Mouse (Mus musculus): ENCODE results near the gene Tsn. TPM values are rescaled to one million over a fixed set of nuclear protein-coding genes. Genes with fewer than 3 reads are reported as not detected.

Gene Tsn
- polyA plus RNA-seq (2016; fragmentation: Nextera tagmentation; extraction: Ambion mirVana) = 221 and 282 TPM in 2 replicates

- Histone ChIP-seq H3K4me3 (peak within 1 kb of the TSS; percentile 79), H3K27me3 (ENCODE audit: insufficient read depth, poor library complexity, severe bottlenecking) (no peaks in the 10 kb centered on the region), H3K9me3 (no peaks in the 10 kb centered on the region), H3K36me3 (peaks cover 10% of the 10 kb centered on the region), H3K27ac (peak within 1 kb of the TSS; percentile 95), H3K4me1 (peaks cover 9% of the 10 kb centered on the region; the same call in 1 of the 2 replicates)
- 49% methylated on average over 12 of the region's 12 CpGs for WGBS
- no peak for DNase-seq (ENCODE audit: low spot score)
Observed at GRCm38 (mm10) chr1:118311622-118312326, at the start of gene Tsn. TSS of gene Tsn (minus strand) at chr1:118311739.

GRCm38 (mm10) chr1:118359071-118359761, 47.7 kb upstream of the Tsn start:
- Histone ChIP-seq H3K4me1 (no peaks in the 10 kb centered on the region; the same call in 1 of the 2 replicates), H3K36me3 (no peaks in the 10 kb centered on the region), H3K27ac (no peak overlapping the region), H3K27me3 (ENCODE audit: insufficient read depth, poor library complexity, severe bottlenecking) (no peaks in the 10 kb centered on the region), H3K4me3 (no peak overlapping the region), H3K9me3 (no peaks in the 10 kb centered on the region)
- 65% methylated on average over 6 of the region's 6 CpGs for WGBS
- DNase-seq (ENCODE audit: low spot score) = no peak

GRCm38 (mm10) chr1:118349922-118350321, 38.4 kb upstream of the Tsn start:
- WGBS = 74% methylated on average over 3 of the region's 3 CpGs
- Histone ChIP-seq H3K9me3 (no peaks in the 10 kb centered on the region), H3K4me3 (no peak overlapping the region), H3K27me3 (ENCODE audit: insufficient read depth, poor library complexity, severe bottlenecking) (no peaks in the 10 kb centered on the region), H3K36me3 (no peaks in the 10 kb centered on the region), H3K27ac (no peak overlapping the region), H3K4me1 (no peaks in the 10 kb centered on the region)
- DNase-seq (ENCODE audit: low spot score) = no peak

DNA sequence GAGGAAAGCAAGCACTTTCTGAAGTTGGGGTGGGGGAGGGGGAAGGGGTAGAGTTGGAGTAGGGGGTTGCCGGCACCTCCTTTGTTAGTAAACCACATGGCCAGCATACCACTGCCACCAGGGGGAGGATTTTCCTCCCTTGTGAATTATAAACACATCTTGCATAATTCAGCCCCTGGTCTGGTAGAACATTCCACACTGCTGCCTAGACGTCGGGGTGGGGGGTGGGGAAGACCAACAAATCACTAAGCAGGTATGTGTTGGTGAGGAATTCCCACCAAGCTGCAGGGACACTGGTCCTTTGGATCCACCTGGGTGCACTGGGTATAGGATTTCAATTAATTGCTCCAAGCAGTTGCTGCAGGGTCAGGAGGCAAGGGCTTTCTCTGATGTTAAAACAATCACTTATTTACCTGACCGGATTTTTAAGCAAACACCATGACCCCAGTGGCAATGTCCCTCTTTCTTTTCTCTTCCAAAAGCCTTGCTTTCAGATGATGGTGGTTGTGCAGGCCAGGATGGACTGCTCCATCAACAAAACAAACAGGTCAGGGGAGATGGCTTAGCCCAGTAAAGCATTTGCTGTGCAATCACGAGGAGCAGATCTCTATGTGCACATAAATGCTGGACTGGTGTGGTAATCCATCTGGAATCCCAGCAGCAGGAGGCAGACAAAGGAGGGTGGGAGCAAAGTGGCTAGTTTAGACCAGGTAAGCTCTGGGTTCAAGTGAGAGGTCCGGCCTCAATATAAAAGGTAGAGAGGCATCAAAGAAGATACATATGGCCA, 32.3 kb upstream of the Tsn start:
- Histone ChIP-seq H3K4me3 (no peak overlapping the region), H3K27me3 (ENCODE audit: insufficient read depth, poor library complexity, severe bottlenecking) (no peaks in the 10 kb centered on the region), H3K9me3 (no peaks in the 10 kb centered on the region), H3K27ac (no peak overlapping the region), H3K36me3 (no peaks in the 10 kb centered on the region), H3K4me1 (0 out of 2 replicates have a peak, but pooled peaks cover 8% of the 10 kb centered on the region)
- WGBS = 35% methylated on average over 6 of the region's 6 CpGs
- no peak for DNase-seq (ENCODE audit: low spot score)

DNA sequence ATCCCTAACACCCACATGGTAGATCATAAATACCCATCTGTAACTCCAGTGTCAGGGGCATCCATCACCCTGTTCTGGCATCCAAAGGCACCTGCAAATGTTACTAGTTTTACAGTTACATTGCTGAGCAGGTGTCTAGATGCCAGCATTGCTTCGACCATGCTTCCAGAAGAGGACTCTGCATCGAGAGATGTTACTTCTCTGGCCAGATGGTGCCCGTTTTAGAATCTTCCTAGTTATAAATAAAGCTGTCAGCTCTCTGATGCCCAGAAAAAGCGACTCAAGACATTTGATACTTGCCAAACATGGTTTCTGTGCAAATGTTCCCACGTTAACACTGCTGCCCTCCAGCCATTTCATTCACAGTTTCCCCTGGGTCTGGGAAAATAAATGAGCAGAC, 26.4 kb upstream of the Tsn start:
- Histone ChIP-seq H3K9me3 (no peaks in the 10 kb centered on the region), H3K4me3 (no peak overlapping the region), H3K4me1 (0 out of 2 replicates have a peak, but pooled peaks cover 6% of the 10 kb centered on the region), H3K36me3 (peaks cover 30% of the 10 kb centered on the region), H3K27ac (no peak overlapping the region), H3K27me3 (ENCODE audit: insufficient read depth, poor library complexity, severe bottlenecking) (no peaks in the 10 kb centered on the region)
- no peak for DNase-seq (ENCODE audit: low spot score)
- 70% methylated on average over 5 of the region's 5 CpGs for WGBS

- Histone ChIP-seq H3K27me3 (ENCODE audit: insufficient read depth, poor library complexity, severe bottlenecking) (no peaks in the 10 kb centered on the region), H3K27ac (no peak overlapping the region), H3K9me3 (no peaks in the 10 kb centered on the region), H3K4me3 (no peak overlapping the region), H3K4me1 (no peaks in the 10 kb centered on the region), H3K36me3 (peaks cover 51% of the 10 kb centered on the region)
- no peak for DNase-seq (ENCODE audit: low spot score)
Observed at GRCm38 (mm10) chr1:118335847-118336246, 24.3 kb upstream of the Tsn start.

DNA sequence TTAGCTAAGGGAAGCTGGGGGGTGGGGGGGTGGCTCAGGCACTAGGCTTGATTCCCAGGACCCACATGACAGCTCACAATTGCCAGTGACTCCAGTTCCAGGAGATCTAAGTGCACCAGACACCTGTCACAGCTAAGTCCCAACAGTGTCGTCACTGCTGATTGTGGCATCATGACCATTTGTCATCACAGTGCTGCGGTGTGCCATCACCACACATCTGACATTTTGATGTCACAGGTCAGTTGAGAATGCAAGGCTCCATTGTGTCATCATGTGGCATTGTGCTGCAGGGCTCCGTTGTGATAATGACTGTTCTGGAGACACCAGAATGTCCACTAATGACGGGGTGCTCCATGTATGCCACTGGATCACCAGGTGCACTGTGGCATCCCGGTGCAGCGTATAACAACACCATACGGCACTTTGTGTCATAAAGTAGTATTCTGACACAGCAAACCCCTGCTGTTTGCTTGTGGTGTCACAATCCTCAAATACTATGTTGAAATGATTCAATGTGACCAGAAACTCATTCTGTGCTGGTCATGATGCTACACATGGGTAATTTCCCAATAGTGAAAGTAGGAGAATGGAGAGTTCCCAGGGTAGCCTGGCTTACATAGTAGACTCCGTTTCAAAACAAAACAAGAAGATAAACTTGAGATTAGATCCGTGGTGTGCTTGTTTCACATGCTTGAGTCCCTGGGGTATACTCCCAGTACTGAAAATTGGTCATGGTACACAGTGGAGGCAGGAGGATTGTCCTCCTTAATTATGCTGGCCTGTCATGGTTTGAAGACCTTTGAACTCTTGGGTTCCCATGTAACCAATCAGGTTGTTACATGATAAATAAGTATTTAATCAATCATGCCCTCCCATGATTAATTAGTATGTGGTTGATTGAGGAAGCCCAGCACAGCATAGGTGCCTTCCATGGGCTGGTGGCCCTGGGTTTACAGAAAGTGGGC, 23.5 kb upstream of the Tsn start:
- Histone ChIP-seq H3K4me3 (no peak overlapping the region), H3K36me3 (peaks cover 59% of the 10 kb centered on the region), H3K27ac (no peak overlapping the region), H3K9me3 (no peaks in the 10 kb centered on the region), H3K27me3 (ENCODE audit: insufficient read depth, poor library complexity, severe bottlenecking) (no peaks in the 10 kb centered on the region), H3K4me1 (no peaks in the 10 kb centered on the region)
- no peak for DNase-seq (ENCODE audit: low spot score)
- WGBS = 80% methylated on average over 9 of the region's 9 CpGs

DNA sequence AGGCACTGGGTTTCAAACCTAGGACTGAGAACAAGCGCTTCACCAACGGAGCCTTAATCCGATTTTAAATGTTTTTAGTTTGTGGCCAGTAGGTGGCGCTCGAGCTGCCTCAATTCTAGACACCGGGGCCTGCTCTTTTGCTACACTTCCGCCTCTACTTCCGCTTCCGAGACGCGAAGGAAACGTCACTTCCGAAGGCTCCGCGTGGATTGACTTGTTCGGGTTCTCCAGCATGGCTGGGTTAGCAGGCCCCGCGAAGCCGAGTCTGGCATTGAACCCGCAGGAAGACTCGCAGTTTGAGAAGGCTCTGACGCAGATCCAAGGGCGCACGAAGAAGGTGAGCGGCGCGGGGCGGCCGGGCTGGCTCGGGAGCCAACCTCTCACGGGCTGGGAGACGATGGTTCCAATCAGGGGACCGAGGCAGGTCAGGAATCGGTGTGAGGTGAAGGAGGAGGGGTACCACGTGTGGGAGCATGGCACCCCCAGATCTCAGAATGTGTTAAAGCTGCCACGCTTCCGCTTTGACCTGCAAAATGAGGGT, 10.2 kb upstream of the Tsn start, which contains the start of gene Nifk:
TSS of gene Nifk (plus strand) at position 179 of the 541 bp plus-strand sequence.
- Histone ChIP-seq H3K36me3 (peaks cover 22% of the 10 kb centered on the region), H3K27me3 (ENCODE audit: insufficient read depth, poor library complexity, severe bottlenecking) (no peaks in the 10 kb centered on the region), H3K27ac (peak within 1 kb of the TSS; percentile 90), H3K9me3 (no peaks in the 10 kb centered on the region), H3K4me1 (peaks cover 9% of the 10 kb centered on the region; the same call in 1 of the 2 replicates), H3K4me3 (peak within 1 kb of the TSS; percentile 93)
- under 1% methylated on average over 37 of the region's 37 CpGs for WGBS
- peak; percentile 96 for DNase-seq (ENCODE audit: low spot score)

DNA sequence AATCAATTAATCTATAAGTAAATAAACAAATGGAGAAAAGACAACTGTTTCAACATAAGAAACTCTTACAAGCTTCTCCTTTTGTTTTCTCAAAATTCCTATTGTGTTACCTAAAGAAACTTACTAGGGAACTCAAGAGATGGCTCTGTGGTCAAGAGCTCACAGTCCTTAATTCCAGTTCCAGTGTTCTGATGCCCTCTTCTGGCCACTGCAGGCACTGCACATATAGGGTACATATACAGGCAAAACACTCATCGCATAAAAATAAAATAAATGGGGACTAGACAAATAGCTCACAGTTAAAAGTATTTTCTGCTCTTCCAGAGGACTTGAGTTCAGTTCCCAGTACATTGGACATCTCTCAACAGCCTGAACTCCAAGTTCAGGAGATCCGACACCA, 9.2 kb upstream of the Tsn start:
- WGBS = 70% methylated on average over 2 of the region's 2 CpGs
- no peak overlapping the region for H3K27ac ChIP-seq
- no peaks in the 10 kb centered on the region for H3K27me3 ChIP-seq (ENCODE audit: insufficient read depth, poor library complexity, severe bottlenecking)
- H3K4me1 ChIP-seq = peaks cover 9% of the 10 kb centered on the region; the same call in 1 of the 2 replicates
- DNase-seq (ENCODE audit: low spot score) = no peak
- no peak overlapping the region for H3K4me3 ChIP-seq
- H3K36me3 ChIP-seq = peaks cover 18% of the 10 kb centered on the region
- H3K9me3 ChIP-seq = no peaks in the 10 kb centered on the region

DNA sequence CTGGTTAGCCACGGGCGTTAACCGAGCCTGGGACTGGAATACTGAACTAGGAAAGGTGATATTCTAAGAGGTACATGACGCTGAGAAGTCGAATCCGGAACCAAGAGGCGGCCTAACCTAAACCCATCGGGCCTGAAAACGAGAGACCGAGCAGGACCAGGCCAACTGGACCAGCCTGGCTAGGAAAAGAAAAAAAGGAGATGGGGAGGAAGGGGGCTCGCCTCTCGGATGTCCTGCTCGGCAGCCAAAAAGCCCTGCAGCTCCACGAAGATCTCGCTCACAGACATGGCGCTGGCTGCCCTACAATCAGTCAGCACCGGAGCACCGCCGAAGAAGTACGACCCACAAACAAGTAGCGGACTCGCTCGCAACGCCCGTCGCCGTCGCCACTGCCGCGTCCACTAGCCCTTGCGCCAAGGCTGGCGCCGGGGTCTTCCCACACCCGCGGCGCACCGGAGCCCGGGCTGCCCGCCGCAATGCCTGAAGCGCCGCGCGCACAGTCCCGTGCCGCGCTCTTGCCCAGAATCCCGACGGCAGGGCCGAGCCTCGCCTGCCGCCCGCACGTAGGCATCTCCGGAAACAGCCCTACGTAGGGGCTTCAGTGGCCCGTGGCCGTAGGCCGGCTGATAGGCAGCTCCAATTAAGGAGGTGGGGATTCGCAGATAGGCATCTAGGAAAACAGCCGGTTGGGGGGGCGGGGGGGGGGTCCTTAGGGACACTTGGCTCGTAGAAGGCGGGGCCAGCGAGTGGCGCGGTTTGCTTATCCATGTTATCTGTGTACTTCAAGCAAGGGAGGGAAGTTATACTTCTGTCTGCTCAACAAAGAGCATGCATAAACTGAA, 538 bp downstream of the Tsn start:
- no peaks in the 10 kb centered on the region for H3K9me3 ChIP-seq
- H3K36me3 ChIP-seq = peaks cover 18% of the 10 kb centered on the region
- WGBS = under 1% methylated on average over 67 of the region's 67 CpGs
- no peaks in the 10 kb centered on the region for H3K27me3 ChIP-seq (ENCODE audit: insufficient read depth, poor library complexity, severe bottlenecking)
- H3K4me3 ChIP-seq = peak overlapping the region; percentile 79
- peak; percentile 96 for DNase-seq (ENCODE audit: low spot score)
- H3K4me1 ChIP-seq = peaks cover 9% of the 10 kb centered on the region; the same call in 1 of the 2 replicates
- H3K27ac ChIP-seq = peak overlapping the region; percentile 95

DNA sequence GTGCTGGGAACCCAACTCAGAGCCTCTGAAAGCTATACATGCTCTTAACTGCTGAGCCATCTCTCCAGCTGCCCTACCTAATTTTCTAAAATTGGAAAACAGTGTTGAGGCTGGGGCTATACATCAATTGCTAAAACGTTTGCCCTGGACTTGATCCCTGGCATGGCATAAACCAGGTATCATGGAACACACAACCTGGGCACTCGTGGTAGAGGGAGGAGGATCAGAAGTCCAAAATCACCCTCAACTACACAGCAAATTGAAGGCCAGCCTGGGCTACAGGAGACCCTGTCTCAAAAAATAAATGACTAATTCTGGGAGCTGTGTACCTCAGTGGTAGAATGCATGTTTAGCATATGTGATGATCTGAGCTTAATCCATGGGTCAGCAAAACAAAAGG, 13.8 kb downstream of the Tsn start:
- H3K4me3 ChIP-seq = no peak overlapping the region
- H3K36me3 ChIP-seq = peaks cover 75% of the 10 kb centered on the region
- H3K27ac ChIP-seq = no peak overlapping the region
- DNase-seq (ENCODE audit: low spot score) = peak; percentile 54
- H3K27me3 ChIP-seq (ENCODE audit: insufficient read depth, poor library complexity, severe bottlenecking) = no peaks in the 10 kb centered on the region
- no peaks in the 10 kb centered on the region for H3K4me1 ChIP-seq
- H3K9me3 ChIP-seq = no peaks in the 10 kb centered on the region
- 98% methylated on average over 2 of the region's 2 CpGs for WGBS

Measured in heart, embryonic 10.5 days (tissue).